Mouse (Mus musculus): Measurements from ENCODE around the gene Rhoj.
"Not testable (repeated sequence)": the region's sequence is repeated elsewhere in the genome, so short reads cannot be mapped to it uniquely, and the experiment has no call there.

Rhoj gene

DNA sequence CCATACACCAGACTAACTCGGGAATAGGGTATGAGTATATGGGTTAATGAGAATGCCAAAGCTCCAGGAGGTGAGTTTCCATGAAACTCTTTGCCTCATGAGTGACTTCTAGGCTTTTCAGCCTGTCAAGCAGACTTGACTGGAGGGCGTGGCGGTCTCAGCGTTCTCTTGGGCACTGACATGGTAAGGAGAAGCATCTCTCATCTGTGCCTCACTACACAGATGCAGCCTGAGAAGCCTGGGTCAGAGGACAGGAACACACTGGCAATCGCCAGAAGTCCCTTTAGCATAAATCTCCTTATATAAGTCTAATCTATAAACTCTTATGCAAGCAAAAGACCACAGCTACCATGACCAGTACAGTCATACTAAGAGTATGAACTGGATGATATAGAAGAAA lies 41.4 kb downstream of the Rhoj start:
- DNase-seq (ENCODE audit: low read depth, low spot score), result not testable (repeated sequence)

DNA sequence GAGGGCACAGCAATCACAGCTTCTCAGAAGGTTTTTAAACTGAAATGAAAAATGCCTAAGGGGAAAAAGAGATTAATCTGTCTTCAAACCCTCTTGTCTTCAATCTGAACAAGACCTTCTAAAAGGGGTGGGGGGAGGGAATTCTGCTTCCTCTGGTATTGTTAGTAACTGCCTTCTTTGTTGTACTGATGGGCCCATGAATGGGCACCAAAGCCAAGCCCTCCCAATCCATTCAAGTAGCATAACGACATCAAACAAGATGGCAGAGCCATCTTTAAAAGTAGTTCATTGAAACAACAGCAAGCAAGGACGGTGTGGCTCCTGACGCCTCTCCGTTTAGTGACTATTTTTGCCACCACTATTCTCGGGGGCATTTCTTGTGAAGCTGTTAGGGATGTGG lies 42.6 kb downstream of the Rhoj start:
- no peak for DNase-seq (ENCODE audit: low read depth, low spot score)

GRCm38 (mm10) chr12:75351846-75352245 lies 43.7 kb downstream of the Rhoj start:
- no peak for DNase-seq (ENCODE audit: low read depth, low spot score)

DNA sequence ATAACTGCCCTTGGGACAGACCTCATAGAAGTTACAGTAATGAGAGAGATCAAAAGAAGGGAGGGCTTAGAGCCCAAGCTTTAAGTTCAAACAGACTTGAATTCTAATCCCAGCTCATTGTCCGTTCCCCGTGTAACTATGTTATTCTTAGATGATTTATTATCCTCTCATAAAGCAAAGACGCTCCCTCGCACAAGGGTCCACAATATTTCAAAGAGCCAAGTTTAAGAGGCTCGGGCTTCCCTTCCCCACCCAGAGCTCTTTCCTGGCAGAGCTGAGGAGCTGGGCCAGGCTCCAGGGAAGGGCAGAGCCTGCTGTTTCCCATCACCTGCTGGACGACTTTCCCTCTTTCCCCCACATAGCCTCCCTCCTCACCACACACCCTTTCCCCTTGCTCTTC lies 44.3 kb downstream of the Rhoj start:
- no peak for DNase-seq (ENCODE audit: low read depth, low spot score)

- no peak for DNase-seq (ENCODE audit: low read depth, low spot score)
Observed at GRCm38 (mm10) chr12:75354354-75354753, 46.2 kb downstream of the Rhoj start.

DNA sequence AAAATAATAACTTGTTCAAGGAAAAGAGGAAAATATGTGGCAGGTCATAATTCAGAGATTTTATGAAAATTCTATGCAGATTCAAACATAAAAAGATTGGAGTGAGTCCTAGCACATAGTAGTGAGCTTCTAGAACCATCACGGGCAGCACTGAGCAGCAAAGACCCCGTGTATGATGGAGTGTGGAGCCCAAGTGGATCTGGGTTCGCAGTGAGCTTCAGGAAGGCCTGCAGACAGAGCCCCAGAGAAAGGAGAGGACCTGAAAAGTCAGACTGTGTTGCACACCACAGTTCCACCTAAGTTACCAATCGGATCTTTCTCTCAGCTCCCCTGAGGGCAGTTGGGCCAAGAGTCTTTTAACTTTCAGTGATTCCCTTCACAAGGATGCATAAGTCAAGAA lies 49.7 kb downstream of the Rhoj start:
- DNase-seq (ENCODE audit: low read depth, low spot score), result no peak

DNA sequence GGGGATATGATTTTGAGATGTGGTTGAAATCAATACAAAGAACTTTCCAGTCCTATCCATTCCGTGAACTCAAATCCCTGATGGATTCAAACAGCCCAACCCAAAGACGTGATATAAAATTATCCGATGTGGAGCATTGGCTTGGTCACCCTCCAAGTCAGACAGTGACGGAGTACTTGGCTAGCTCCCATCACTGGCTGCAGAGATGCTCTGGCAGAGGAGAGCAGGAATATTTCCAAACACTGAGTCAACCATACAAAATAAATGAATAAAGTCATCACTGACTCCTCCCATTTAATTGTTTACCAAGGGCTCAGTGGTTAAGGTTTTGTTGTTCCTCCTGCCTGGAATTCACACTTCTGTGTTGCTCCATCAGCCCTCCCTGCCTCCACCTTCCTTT lies 50.6 kb downstream of the Rhoj start:
- DNase-seq (ENCODE audit: low read depth, low spot score), result peak; percentile 79

DNA sequence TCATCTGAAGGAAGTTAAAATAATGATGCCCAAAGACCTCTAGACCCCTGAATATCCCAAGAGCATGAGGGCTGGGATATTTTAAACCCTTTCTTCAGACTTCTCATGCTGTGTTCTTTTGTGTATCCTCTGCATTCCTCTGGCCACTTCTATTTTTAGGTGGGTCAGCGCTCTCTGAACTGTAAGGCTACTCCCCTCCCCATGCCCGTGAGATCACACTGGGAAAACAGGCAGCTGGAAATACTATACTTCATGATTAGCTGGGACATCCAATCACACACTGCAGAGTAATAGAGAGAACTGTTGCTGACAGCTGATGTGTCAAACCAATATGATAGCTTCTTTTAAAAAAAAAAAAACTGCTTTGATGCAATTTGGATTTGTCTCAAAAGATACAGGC lies 51.4 kb downstream of the Rhoj start:
- DNase-seq (ENCODE audit: low read depth, low spot score), result no peak

GRCm38 (mm10) chr12:75359921-75360482 lies 51.9 kb downstream of the Rhoj start:
- DNase-seq (ENCODE audit: low read depth, low spot score), result peak; percentile 74

DNA sequence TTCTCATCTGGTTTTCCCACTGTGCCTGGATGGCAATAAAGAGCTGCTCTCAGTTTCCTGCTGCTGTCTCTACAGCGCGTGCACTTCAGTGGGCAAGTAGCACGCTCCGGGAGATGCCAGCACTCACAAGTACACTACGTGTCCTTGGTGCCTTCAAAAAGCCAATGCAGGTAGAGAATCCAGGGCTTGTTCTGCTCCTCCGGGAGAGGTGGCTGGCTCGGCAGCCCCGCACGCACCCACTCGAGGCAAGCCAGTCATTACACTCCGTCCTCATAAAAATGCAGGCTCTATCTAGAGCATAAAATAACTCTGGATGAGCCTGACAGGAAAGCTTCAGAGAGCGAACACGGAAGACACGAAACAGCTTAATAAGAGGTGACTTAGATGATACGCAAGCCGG lies 54.3 kb downstream of the Rhoj start:
- DNase-seq (ENCODE audit: low read depth, low spot score), result no peak

DNA sequence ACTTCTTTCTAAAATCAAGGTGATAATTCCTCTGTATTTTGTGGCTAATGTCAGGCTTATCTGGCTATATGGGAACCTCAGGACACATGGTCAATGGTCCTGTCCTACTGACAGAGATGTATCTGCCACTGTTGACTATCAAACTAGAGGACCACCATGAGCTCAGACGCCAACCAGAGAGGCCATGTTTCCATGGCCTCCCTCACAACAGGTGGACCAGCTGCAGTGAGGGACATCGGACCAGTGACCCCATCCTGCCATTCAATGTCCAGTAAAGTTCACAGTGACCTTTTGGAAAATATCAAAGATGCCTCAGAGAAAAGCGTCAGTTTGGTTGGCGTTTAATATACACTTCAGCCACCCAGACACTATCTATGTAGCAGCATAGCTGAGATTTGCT lies 56.3 kb downstream of the Rhoj start:
- no peak for DNase-seq (ENCODE audit: low read depth, low spot score)

DNA sequence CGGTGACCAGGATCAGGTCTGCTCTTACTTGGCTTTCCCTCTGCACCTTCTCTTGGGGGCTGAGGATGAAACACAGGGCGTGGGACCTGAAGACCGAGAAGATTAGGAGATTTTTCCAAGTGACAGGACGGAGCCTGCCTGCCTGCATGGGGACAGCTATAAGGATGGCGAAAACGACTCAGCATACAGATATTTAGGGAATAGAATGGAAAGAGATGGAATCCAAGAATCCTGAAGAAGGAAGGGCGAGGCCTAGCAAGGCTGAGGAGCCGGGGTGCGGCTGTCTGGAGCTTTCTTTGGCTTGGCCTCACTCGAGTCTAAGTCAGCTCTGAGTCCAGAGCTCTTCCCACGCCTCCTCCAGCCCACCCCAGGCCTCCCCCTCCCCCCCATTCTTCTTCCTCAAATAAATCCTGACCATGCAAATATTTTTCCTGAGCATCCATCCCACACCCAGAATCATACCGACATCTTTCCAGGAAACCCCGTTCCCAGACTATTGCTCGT lies 57.6 kb downstream of the Rhoj start:
- DNase-seq (ENCODE audit: low read depth, low spot score), result no peak

DNA sequence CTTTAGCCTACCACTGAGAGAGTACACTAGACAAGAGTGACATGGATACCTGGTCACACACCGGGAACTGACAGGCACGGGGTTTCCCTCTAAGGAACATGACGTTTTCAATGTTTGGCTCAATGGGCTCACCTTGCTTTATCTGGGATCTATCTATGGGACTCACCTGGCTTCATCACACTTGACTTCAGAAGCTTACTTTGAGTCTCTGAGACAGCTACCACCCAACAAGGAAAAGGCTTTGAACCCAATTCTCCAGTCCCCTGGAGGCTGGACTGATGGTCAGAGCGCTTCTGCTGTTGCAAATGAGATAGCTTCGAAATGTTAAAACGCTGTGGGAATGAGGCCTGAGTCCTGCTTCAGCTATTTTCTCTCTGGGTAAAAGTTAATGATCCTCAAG lies 59.2 kb downstream of the Rhoj start:
- no peak for DNase-seq (ENCODE audit: low read depth, low spot score)

GRCm38 (mm10) chr12:75368527-75368926 lies 60.4 kb downstream of the Rhoj start:
- peak; percentile 69 for DNase-seq (ENCODE audit: low read depth, low spot score)

GRCm38 (mm10) chr12:75369418-75369851 lies 61.3 kb downstream of the Rhoj start:
- no peak for DNase-seq (ENCODE audit: low read depth, low spot score)

GRCm38 (mm10) chr12:75374437-75374836 lies 66.3 kb downstream of the Rhoj start:
- peak; percentile 69 for DNase-seq (ENCODE audit: low read depth, low spot score)

DNA sequence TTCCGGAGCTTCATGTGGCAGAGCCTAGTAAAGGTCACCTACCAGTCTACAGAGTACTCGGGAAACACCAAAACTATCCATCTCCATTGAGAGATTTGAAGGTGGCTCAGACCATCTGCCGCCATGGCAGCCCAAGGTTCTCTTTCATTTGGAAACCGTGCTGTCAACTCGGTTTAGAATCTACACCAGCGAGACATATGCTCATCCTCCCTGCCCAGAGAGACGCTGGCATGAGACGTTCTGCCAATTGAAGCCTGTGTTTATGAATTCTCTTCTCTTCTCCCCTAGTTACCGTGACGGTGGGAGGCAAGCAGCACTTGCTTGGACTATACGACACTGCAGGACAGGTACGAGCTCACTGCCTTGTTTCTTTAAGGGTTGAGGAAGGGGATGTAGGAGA lies 66.9 kb downstream of the Rhoj start:
- peak; percentile 93 for DNase-seq (ENCODE audit: low read depth, low spot score)

- DNase-seq (ENCODE audit: low read depth, low spot score), result peak; percentile 94
Observed at GRCm38 (mm10) chr12:75376126-75376525, 68.0 kb downstream of the Rhoj start.

- no peak for DNase-seq (ENCODE audit: low read depth, low spot score)
Observed at GRCm38 (mm10) chr12:75386731-75387130, 78.6 kb downstream of the Rhoj start.

- no peak for DNase-seq (ENCODE audit: low read depth, low spot score)
Observed at GRCm38 (mm10) chr12:75387156-75387555, 79.0 kb downstream of the Rhoj start.

DNA sequence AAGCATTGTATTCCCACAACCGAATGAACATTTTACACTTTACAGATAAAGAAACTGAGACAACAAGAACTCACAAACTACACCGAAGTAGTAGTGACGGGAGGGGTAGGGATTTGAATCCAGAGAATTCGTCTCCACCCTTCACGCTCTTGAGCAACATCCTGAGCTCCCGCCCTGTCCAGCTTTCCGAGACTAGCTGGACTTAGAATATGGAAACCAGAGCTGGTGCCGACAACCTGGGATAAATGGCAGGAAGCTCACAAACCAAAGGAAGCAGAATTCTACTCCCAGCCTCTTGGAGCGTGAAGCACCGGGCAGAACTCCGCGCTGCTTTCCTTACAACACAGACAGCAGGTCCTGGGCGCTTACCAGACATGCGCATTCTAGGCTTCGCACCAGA lies 79.7 kb downstream of the Rhoj start:
- no peak for DNase-seq (ENCODE audit: low read depth, low spot score)

DNA sequence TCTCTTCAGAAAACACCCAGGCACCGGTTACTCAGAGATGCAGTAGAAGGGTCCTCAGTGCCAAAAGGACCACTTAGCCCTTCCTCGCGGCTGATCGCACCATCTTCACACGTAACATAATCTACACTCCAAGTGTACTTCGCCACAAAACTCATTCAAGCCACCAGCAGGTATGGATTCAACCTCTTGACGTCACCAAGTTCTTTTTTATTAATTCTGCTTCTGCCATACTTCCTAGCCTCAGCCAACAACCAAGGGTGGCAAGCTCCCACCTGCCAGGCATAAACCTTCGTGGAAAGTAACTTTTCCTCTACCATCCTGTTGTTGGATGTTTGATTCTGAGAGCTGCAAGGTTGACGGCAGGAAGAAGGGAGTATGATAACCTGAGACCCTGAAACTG lies 80.4 kb downstream of the Rhoj start:
- no peak for DNase-seq (ENCODE audit: low read depth, low spot score)

GRCm38 (mm10) chr12:75389308-75390135 lies 81.4 kb downstream of the Rhoj start:
- peak; percentile 68 for DNase-seq (ENCODE audit: low read depth, low spot score)

Data from brain, adult 2 months (tissue).